ENCODE assay signal across 29 mouse cellular contexts in genomic region chr1:130761597-130761996, GRCm38 (mm10). TPM values are rescaled to one million over a fixed set of nuclear protein-coding genes. Genes with fewer than 3 reads are reported as not detected.
DNase-seq lines count a peak whose midpoint lies in the region; ATAC-seq and TF ChIP-seq lines count a peak whose summit lies in the region.
"Had no signal": no experiment of that assay in that cellular context is flagged by ENCODE, and none has a peak within 500 bp of the region (broad histone marks: within the 10 kb centered on the region; RNA-seq: fewer than 3 reads in every experiment).

No protein-coding gene starts in this region.

- H3K27ac ChIP-seq in heart, embryonic 10.5 days, result no peak overlapping the region
- H3K27ac ChIP-seq in heart, embryonic 12.5 days (ENCODE audit: poor library complexity, severe bottlenecking), result no peak overlapping the region
- H3K27ac ChIP-seq in liver, postnatal 0 days (ENCODE audit: low read depth), result peak overlapping the region; percentile 62
- H3K27ac ChIP-seq in stomach, postnatal 0 days (replicated peaks), result peak overlapping the region; percentile 67
- H3K27ac ChIP-seq: embryonic facial prominence, embryonic 13.5 days; forebrain, embryonic 12.5 days; gastrocnemius, adult 2 months; hindbrain, embryonic 12.5 days had no signal

- no peak overlapping the region for H3K9ac ChIP-seq in heart, embryonic 12.5 days
- H3K9ac ChIP-seq in liver, postnatal 0 days (replicated peaks), result no peak overlapping the region
- H3K9ac ChIP-seq in stomach, postnatal 0 days (ENCODE audit: low read length), result no peak overlapping the region
- H3K9ac ChIP-seq: embryonic facial prominence, embryonic 13.5 days; forebrain, embryonic 12.5 days; hindbrain, embryonic 12.5 days had no signal

- no peaks in the 10 kb centered on the region for H3K9me3 ChIP-seq in heart, embryonic 10.5 days
- no peaks in the 10 kb centered on the region for H3K9me3 ChIP-seq in heart, embryonic 12.5 days (replicated peaks)
- no peaks in the 10 kb centered on the region for H3K9me3 ChIP-seq in liver, postnatal 0 days (ENCODE audit: low read length)
- no peaks in the 10 kb centered on the region for H3K9me3 ChIP-seq in stomach, postnatal 0 days (ENCODE audit: control insufficient read depth, low read length)
- H3K9me3 ChIP-seq: embryonic facial prominence, embryonic 13.5 days; forebrain, embryonic 12.5 days; hindbrain, embryonic 12.5 days had no signal

- H3K36me3 ChIP-seq in heart, embryonic 10.5 days, result no peaks in the 10 kb centered on the region
- no peaks in the 10 kb centered on the region for H3K36me3 ChIP-seq in heart, embryonic 12.5 days
- no peaks in the 10 kb centered on the region for H3K36me3 ChIP-seq in liver, postnatal 0 days (replicated peaks; ENCODE audit: insufficient read depth, low read length)
- no peaks in the 10 kb centered on the region for H3K36me3 ChIP-seq in stomach, postnatal 0 days (ENCODE audit: control insufficient read depth, insufficient read depth, low read length)
- H3K36me3 ChIP-seq: embryonic facial prominence, embryonic 13.5 days; forebrain, embryonic 12.5 days; hindbrain, embryonic 12.5 days had no signal

- TF ChIP-seq CTCF in liver, postnatal 0 days (IDR thresholded peaks at IDR 0.05; ENCODE audit: low read depth), result no peak
- TF ChIP-seq CTCF in stomach, postnatal 0 days (IDR thresholded peaks at IDR 0.05; ENCODE audit: low read depth), result no peak

- H3K4me1 ChIP-seq in heart, embryonic 10.5 days, result peaks cover 9% of the 10 kb centered on the region
- peaks cover 7% of the 10 kb centered on the region for H3K4me1 ChIP-seq in heart, embryonic 12.5 days (replicated peaks)
- H3K4me1 ChIP-seq in liver, postnatal 0 days (ENCODE audit: insufficient read depth), result peaks cover 7% of the 10 kb centered on the region; the same call in 1 of the 2 replicates
- no peaks in the 10 kb centered on the region; the same call in 1 of the 2 replicates for H3K4me1 ChIP-seq in stomach, postnatal 0 days (replicated peaks; ENCODE audit: control insufficient read depth, insufficient read depth)
- H3K4me1 ChIP-seq: embryonic facial prominence, embryonic 13.5 days; forebrain, embryonic 12.5 days; hindbrain, embryonic 12.5 days had no signal

- no peaks in the 10 kb centered on the region for H3K27me3 ChIP-seq in heart, embryonic 10.5 days (ENCODE audit: insufficient read depth, poor library complexity, severe bottlenecking)
- no peaks in the 10 kb centered on the region for H3K27me3 ChIP-seq in heart, embryonic 12.5 days (replicated peaks)
- no peaks in the 10 kb centered on the region for H3K27me3 ChIP-seq in liver, postnatal 0 days (ENCODE audit: insufficient read depth, low read length)
- H3K27me3 ChIP-seq in stomach, postnatal 0 days (ENCODE audit: control insufficient read depth, insufficient read depth, low read length), result no peaks in the 10 kb centered on the region
- H3K27me3 ChIP-seq: embryonic facial prominence, embryonic 13.5 days; forebrain, embryonic 12.5 days; hindbrain, embryonic 12.5 days; Patski had no signal

- peak; percentile 31 for DNase-seq in heart, embryonic 10.5 days (ENCODE audit: low spot score)
- no peak for DNase-seq in liver, postnatal 0 days
- DNase-seq in liver, result no peak
- peak; percentile 67 for DNase-seq in lung, postnatal 25 days (ENCODE audit: low spot score)
- DNase-seq in lung, postnatal 10 days, result no peak
- no peak for DNase-seq in stomach, postnatal 0 days (ENCODE audit: low spot score)
- no peak for DNase-seq in gastrocnemius, adult 18-20 months (ENCODE audit: low spot score)
- DNase-seq: adrenal gland, postnatal 14 days; B cell, adult 2 months; cerebellum, adult 11-12 months; cerebellum, adult 9-10 months; cerebellum, postnatal 25 days; gastrocnemius, adult 2 months; gastrocnemius, postnatal 25 days; heart, postnatal 10 days; heart, postnatal 4 days had no signal

- ATAC-seq in heart, embryonic 12.5 days (ENCODE audit: insufficient number of reproducible peaks, low FRiP score), result no peak
- ATAC-seq in liver, postnatal 0 days, result peak; percentile 35; the same call in 1 of the 2 replicates
- ATAC-seq in stomach, postnatal 0 days (ENCODE audit: low FRiP score, low TSS enrichment), result peak; percentile 46
- ATAC-seq: activated CD4-positive, CD25-positive, alpha-beta regulatory T cell, adult 4 months; CD4-positive, CD25-positive, alpha-beta regulatory T cell, adult 4 months; forebrain, embryonic 16.5 days; Patski had no signal

- 71% methylated on average over 1 of the region's 1 CpGs for WGBS in heart, embryonic 10.5 days
- 84% methylated on average over 1 of the region's 1 CpGs for WGBS in heart, embryonic 12.5 days
- 44% methylated on average over 1 of the region's 1 CpGs for WGBS in liver, postnatal 0 days (ENCODE audit: insufficient replicate concordance)
- 39% methylated on average over 1 of the region's 1 CpGs for WGBS in stomach, postnatal 0 days

- H3K4me3 ChIP-seq in heart, embryonic 10.5 days, result no peak overlapping the region
- H3K4me3 ChIP-seq in heart, embryonic 12.5 days, result no peak overlapping the region
- no peak overlapping the region for H3K4me3 ChIP-seq in liver, postnatal 0 days (ENCODE audit: low read depth, low read length)
- H3K4me3 ChIP-seq in stomach, postnatal 0 days (ENCODE audit: low read depth, low read length), result no peak overlapping the region
- H3K4me3 ChIP-seq: embryonic facial prominence, embryonic 13.5 days; forebrain, embryonic 12.5 days; gastrocnemius, adult 2 months; hindbrain, embryonic 12.5 days had no signal

- TF ChIP-seq EP300 in liver, postnatal 0 days (IDR thresholded peaks at IDR 0.05; ENCODE audit: low read depth), result peak; percentile 68
- no peak for TF ChIP-seq EP300 in stomach, postnatal 0 days (optimal IDR thresholded peaks at IDR 0.05)

- H3K4me2 ChIP-seq in heart, embryonic 12.5 days, result no peak overlapping the region
- H3K4me2 ChIP-seq in liver, postnatal 0 days (ENCODE audit: low read depth, low read length), result no peak overlapping the region
- no peak overlapping the region for H3K4me2 ChIP-seq in stomach, postnatal 0 days (replicated peaks; ENCODE audit: low read depth)
- H3K4me2 ChIP-seq: embryonic facial prominence, embryonic 13.5 days; forebrain, embryonic 12.5 days; hindbrain, embryonic 12.5 days had no signal

RNA-seq across cellular contexts. Expression of gene AA986860, which starts 29.8 kb away (rescaled TPM):
- polyA plus RNA-seq in heart, embryonic 10.5 days (2016; fragmentation: Nextera tagmentation; extraction: Ambion mirVana), result 0.67 and 1.1 TPM in 2 replicates
- polyA plus RNA-seq in heart, embryonic 12.5 days (2016; fragmentation: Nextera tagmentation; extraction: Ambion mirVana), result 0.68 and 0.82 TPM in 2 replicates
- 1.1 and 1.4 TPM in 2 replicates for polyA plus RNA-seq in liver, postnatal 0 days (2015; fragmentation: Nextera tagmentation; extraction: Ambion mirVana)
- 47.7 and 52.8 TPM in 2 replicates for polyA plus RNA-seq in stomach, postnatal 0 days (2015; fragmentation: Nextera tagmentation; extraction: Ambion mirVana)
- total RNA-seq in gastrocnemius, adult 18-20 months (2021), result under 1 TPM; 0.09 to 0.24 TPM

RNA-seq across cellular contexts. Expression of gene Pfkfb2, which starts 32.5 kb away (rescaled TPM):
- polyA plus RNA-seq in heart, embryonic 10.5 days (2016; fragmentation: Nextera tagmentation; extraction: Ambion mirVana), result 5.0 and 7.4 TPM in 2 replicates
- 8.4 and 9.0 TPM in 2 replicates for polyA plus RNA-seq in heart, embryonic 12.5 days (2016; fragmentation: Nextera tagmentation; extraction: Ambion mirVana)
- polyA plus RNA-seq in liver, postnatal 0 days (2015; fragmentation: Nextera tagmentation; extraction: Ambion mirVana), result 2.0 and 2.6 TPM in 2 replicates
- polyA plus RNA-seq in stomach, postnatal 0 days (2015; fragmentation: Nextera tagmentation; extraction: Ambion mirVana), result 4.6 and 4.8 TPM in 2 replicates
- 10 to 100 TPM in 1 of 2 experiments, 1 to 10 TPM in 1; 9.7 to 12.8 TPM for total RNA-seq in gastrocnemius, adult 18-20 months (2021)

RNA-seq across cellular contexts. Expression of gene Fcamr, which starts 39.1 kb away (rescaled TPM):
- 0.18 TPM in 1 of 2 replicates, not detected in the other for polyA plus RNA-seq in heart, embryonic 10.5 days (2016; fragmentation: Nextera tagmentation; extraction: Ambion mirVana)
- 0.15 and 0.21 TPM in 2 replicates for polyA plus RNA-seq in heart, embryonic 12.5 days (2016; fragmentation: Nextera tagmentation; extraction: Ambion mirVana)
- not detected in 2 replicates for polyA plus RNA-seq in liver, postnatal 0 days (2015; fragmentation: Nextera tagmentation; extraction: Ambion mirVana)
- polyA plus RNA-seq in stomach, postnatal 0 days (2015; fragmentation: Nextera tagmentation; extraction: Ambion mirVana), result 0.16 and 0.24 TPM in 2 replicates
- total RNA-seq in gastrocnemius, adult 18-20 months (2021), result not detected
- total RNA-seq: adrenal gland, postnatal 14 days; gastrocnemius, postnatal 25 days; granulocyte monocyte progenitor cell, adult 5-6 weeks; MEL had no signal
- polyA plus RNA-seq: activated CD4-positive, CD25-positive, alpha-beta regulatory T cell, adult 4 months; cortical plate, adult 2 months; embryonic facial prominence, embryonic 13.5 days; forebrain, embryonic 12.5 days; forebrain, embryonic 16.5 days; hindbrain, embryonic 12.5 days had no signal

RNA-seq across cellular contexts. Expression of gene Yod1, which starts 44.5 kb away (rescaled TPM):
- 8.6 and 10.1 TPM in 2 replicates for polyA plus RNA-seq in heart, embryonic 10.5 days (2016; fragmentation: Nextera tagmentation; extraction: Ambion mirVana)
- 8.8 and 9.9 TPM in 2 replicates for polyA plus RNA-seq in heart, embryonic 12.5 days (2016; fragmentation: Nextera tagmentation; extraction: Ambion mirVana)
- polyA plus RNA-seq in liver, postnatal 0 days (2015; fragmentation: Nextera tagmentation; extraction: Ambion mirVana), result 17.3 and 20.3 TPM in 2 replicates
- polyA plus RNA-seq in stomach, postnatal 0 days (2015; fragmentation: Nextera tagmentation; extraction: Ambion mirVana), result 24.2 and 25.2 TPM in 2 replicates
- 1 to 10 TPM; 2.9 to 3.5 TPM for total RNA-seq in gastrocnemius, adult 18-20 months (2021)

RNA-seq across cellular contexts. Expression of gene Gm29427, which starts 46.0 kb away (rescaled TPM):
- polyA plus RNA-seq in heart, embryonic 10.5 days (2016; fragmentation: Nextera tagmentation; extraction: Ambion mirVana), result not detected in 2 replicates
- not detected in 2 replicates for polyA plus RNA-seq in heart, embryonic 12.5 days (2016; fragmentation: Nextera tagmentation; extraction: Ambion mirVana)
- polyA plus RNA-seq in liver, postnatal 0 days (2015; fragmentation: Nextera tagmentation; extraction: Ambion mirVana), result 0.07 TPM in 1 of 2 replicates, not detected in the other
- polyA plus RNA-seq in stomach, postnatal 0 days (2015; fragmentation: Nextera tagmentation; extraction: Ambion mirVana), result 0.07 TPM in 1 of 2 replicates, not detected in the other
- total RNA-seq in gastrocnemius, adult 18-20 months (2021), result not detected
- total RNA-seq: adrenal gland, postnatal 14 days; gastrocnemius, postnatal 25 days; granulocyte monocyte progenitor cell, adult 5-6 weeks; heart, adult 8-10 months; heart, postnatal 10 days; heart, postnatal 4 days; MEL had no signal
- polyA plus RNA-seq: activated CD4-positive, CD25-positive, alpha-beta regulatory T cell, adult 4 months; CD4-positive, CD25-positive, alpha-beta regulatory T cell, adult 4 months; embryonic facial prominence, embryonic 13.5 days; forebrain, embryonic 12.5 days; heart, embryonic 14.5 days had no signal

Comparison
In these comparisons a context has a peak if more than half of its experiments do, and no peak if none do; other contexts are left out.
1. DNase-seq: peak in heart, embryonic 10.5 days (single experiment) and lung, postnatal 25 days (single experiment); none in liver, postnatal 0 days (single experiment), liver (single experiment), lung, postnatal 10 days (single experiment), stomach, postnatal 0 days (single experiment) and gastrocnemius, adult 18-20 months (single experiment).
2. H3K27ac ChIP-seq: peak in liver, postnatal 0 days (single experiment) and stomach, postnatal 0 days (single experiment); none in heart, embryonic 10.5 days (single experiment) and heart, embryonic 12.5 days (single experiment).
3. RNA of gene AA986860, which starts 29.8 kb away (polyA plus RNA-seq): 47.7 to 52.8 TPM in stomach, postnatal 0 days; 1.1 to 1.4 TPM in liver, postnatal 0 days, 0.68 to 0.82 TPM in heart, embryonic 12.5 days and 0.67 to 1.1 TPM in heart, embryonic 10.5 days; every median in the first group is over 10 times any median in the second.